Mouse (Mus musculus) forebrain, embryonic 14.5 days (tissue): ENCODE results near the gene Slc5a5. TPM values are rescaled to one million over a fixed set of nuclear protein-coding genes. Genes with fewer than 3 reads are reported as not detected.

Source experiments
- ATAC-seq: fragments of 200-750 bp; cut with Nextera tagmentation; 2 replicates; pipeline ENCODE4 v1.8.0; 2017; ENCODE audit warnings: mild to moderate bottlenecking, moderate library complexity
- DNase-seq: peaks from one replicate; pipeline ENCODE4 v3.0.0-alpha.2; 2015; ENCODE audit warnings: low spot score
- H3K27ac ChIP-seq: fragments of 300-500 bp; sonication (generic); 2 replicates; pipeline ENCODE4 v1.5.1; 2014; ENCODE audit warnings: low read depth, mild to moderate bottlenecking, control low read depth, low read length, moderate library complexity
- H3K27me3 ChIP-seq: fragments of 300-500 bp; sonication (generic); replicated peaks from 2 replicates; pipeline ENCODE4 v1.6.1; 2014; ENCODE audit warnings: low read length, control low read depth, mixed read lengths; ENCODE audit not compliant: control insufficient read depth, insufficient read depth
- H3K36me3 ChIP-seq: fragments of 300-500 bp; sonication (generic); 2 replicates; pipeline ENCODE4 v1.6.1; 2014; ENCODE audit warnings: low read length, control low read depth; ENCODE audit not compliant: control insufficient read depth, insufficient read depth
- H3K4me1 ChIP-seq: fragments of 300-500 bp; sonication (generic); 2 replicates; pipeline ENCODE4 v1.6.1; 2014; ENCODE audit warnings: antibody characterized with exemption, low read length, control low read depth; ENCODE audit not compliant: control insufficient read depth, insufficient read depth
- H3K4me2 ChIP-seq: fragments of 300-500 bp; sonication (generic); 2 replicates; pipeline ENCODE4 v1.6.1; 2014; ENCODE audit warnings: mild to moderate bottlenecking, control low read depth, low read length
- H3K4me3 ChIP-seq: fragments of 300-500 bp; sonication (generic); 2 replicates; pipeline ENCODE4 v1.5.1; 2014; ENCODE audit warnings: low read depth, low read length, control low read depth
- H3K9ac ChIP-seq: fragments of 300-500 bp; sonication (generic); 2 replicates; pipeline ENCODE4 v1.6.1; 2014; ENCODE audit warnings: mild to moderate bottlenecking, low read length, control low read depth, moderate library complexity
- H3K9me3 ChIP-seq: fragments of 300-500 bp; sonication (generic); replicated peaks from 2 replicates; pipeline ENCODE4 v1.6.1; 2016; ENCODE audit warnings: low read length, control low read depth, mixed read lengths; ENCODE audit not compliant: control insufficient read depth
- WGBS: fragments of 180-500 bp; shearing (Covaris S2); extraction: QIAGEN DNeasy Blood & Tissue Kit; methylation state at CpG from one replicate; pipeline ENCODE4 v1.1.7; 2014; 5-methylcytosine and 5-hydroxymethylcytosine counted together
- polyA plus RNA-seq: library from polyadenylated mRNA; unstranded; fragments of >200 nt; fragmentation: Nextera tagmentation; extraction: Ambion mirVana; gene quantifications from 2 replicates; pipeline ENCODE4 v1.2.1, GENCODE M21; 2014

Gene Slc5a5
- polyA plus RNA-seq, 1 experiment from 2014 or later: 0.60 TPM

- no peak for ATAC-seq
- Histone ChIP-seq H3K27ac (no peak overlapping the region; the same call in 1 of the 2 replicates), H3K4me2 (peak overlapping the region; percentile 83), H3K4me3 (no peak overlapping the region), H3K4me1 (peaks cover 13% of the 10 kb centered on the region; the same call in 1 of the 2 replicates), H3K36me3 (peaks cover 11% of the 10 kb centered on the region; the same call in 1 of the 2 replicates), H3K27me3 (no peaks in the 10 kb centered on the region), H3K9ac (peak overlapping the region; percentile 13; the same call in 1 of the 2 replicates), H3K9me3 (no peaks in the 10 kb centered on the region)
- 6% methylated on average over 4 of the region's 4 CpGs for WGBS
- peak; percentile 42 for DNase-seq
These were observed 35.0 kb downstream of the Slc5a5 start for GRCm38 (mm10) chr8:70857516-70857915.

GRCm38 (mm10) chr8:70856541-70857197, 35.9 kb downstream of the Slc5a5 start:
- H3K36me3 ChIP-seq: peaks cover 12% of the 10 kb centered on the region; the same call in 1 of the 2 replicates
- H3K4me2 ChIP-seq: peak overlapping the region; percentile 83
- peak overlapping the region; percentile 71 for H3K9ac ChIP-seq
- WGBS: 10% methylated on average over 25 of the region's 33 CpGs
- H3K9me3 ChIP-seq: no peaks in the 10 kb centered on the region
- H3K27ac ChIP-seq: no peak overlapping the region
- no peaks in the 10 kb centered on the region for H3K27me3 ChIP-seq
- H3K4me1 ChIP-seq: peaks cover 9% of the 10 kb centered on the region; the same call in 1 of the 2 replicates
- ATAC-seq (peak; percentile 85), DNase-seq (peak; percentile 72)
- peak overlapping the region; percentile 44 for H3K4me3 ChIP-seq

- WGBS: 62% methylated on average over 5 of the region's 5 CpGs
- Histone ChIP-seq H3K4me3 (peak overlapping the region; percentile 44; the same call in 1 of the 2 replicates), H3K9ac (no peak overlapping the region), H3K27ac (no peak overlapping the region), H3K4me2 (peak overlapping the region; percentile 83; the same call in 1 of the 2 replicates), H3K4me1 (peaks cover 6% of the 10 kb centered on the region; the same call in 1 of the 2 replicates), H3K27me3 (no peaks in the 10 kb centered on the region), H3K36me3 (peaks cover 12% of the 10 kb centered on the region; the same call in 1 of the 2 replicates), H3K9me3 (no peaks in the 10 kb centered on the region)
- DNase-seq (no peak), ATAC-seq (no peak)
These were observed 36.5 kb downstream of the Slc5a5 start for GRCm38 (mm10) chr8:70856028-70856427.

- DNase-seq (no peak), ATAC-seq (no peak)
- Histone ChIP-seq H3K9me3 (no peaks in the 10 kb centered on the region), H3K4me3 (no peak overlapping the region), H3K4me2 (no peak overlapping the region), H3K36me3 (peaks cover 12% of the 10 kb centered on the region; the same call in 1 of the 2 replicates), H3K27ac (no peak overlapping the region), H3K4me1 (peaks cover 6% of the 10 kb centered on the region; the same call in 1 of the 2 replicates), H3K9ac (no peak overlapping the region), H3K27me3 (no peaks in the 10 kb centered on the region)
- 88% methylated on average over 2 of the region's 2 CpGs for WGBS
These were observed 38.7 kb downstream of the Slc5a5 start for GRCm38 (mm10) chr8:70853863-70854262.

GRCm38 (mm10) chr8:70852595-70853231, 39.8 kb downstream of the Slc5a5 start:
- no peak overlapping the region for H3K27ac ChIP-seq
- H3K4me3 ChIP-seq: no peak overlapping the region
- peaks cover 6% of the 10 kb centered on the region; the same call in 1 of the 2 replicates for H3K4me1 ChIP-seq
- WGBS: 91% methylated on average over 41 of the region's 41 CpGs
- H3K9ac ChIP-seq: no peak overlapping the region
- DNase-seq (no peak), ATAC-seq (no peak)
- peaks cover 12% of the 10 kb centered on the region; the same call in 1 of the 2 replicates for H3K36me3 ChIP-seq
- no peak overlapping the region for H3K4me2 ChIP-seq
- no peaks in the 10 kb centered on the region for H3K27me3 ChIP-seq
- no peaks in the 10 kb centered on the region for H3K9me3 ChIP-seq

GRCm38 (mm10) chr8:70851837-70852236, 40.7 kb downstream of the Slc5a5 start:
- Histone ChIP-seq H3K4me2 (no peak overlapping the region), H3K27me3 (no peaks in the 10 kb centered on the region), H3K9me3 (no peaks in the 10 kb centered on the region), H3K4me3 (no peak overlapping the region), H3K36me3 (peaks cover 12% of the 10 kb centered on the region; the same call in 1 of the 2 replicates), H3K27ac (no peak overlapping the region), H3K4me1 (peaks cover 4% of the 10 kb centered on the region; the same call in 1 of the 2 replicates), H3K9ac (no peak overlapping the region)
- DNase-seq: no peak
- ATAC-seq: no peak
- 61% methylated on average over 6 of the region's 6 CpGs for WGBS

- 85% methylated on average over 4 of the region's 4 CpGs for WGBS
- no peak for ATAC-seq
- H3K4me3 ChIP-seq: no peak overlapping the region
- H3K9me3 ChIP-seq: no peaks in the 10 kb centered on the region
- no peaks in the 10 kb centered on the region for H3K27me3 ChIP-seq
- H3K4me1 ChIP-seq: no peaks in the 10 kb centered on the region
- no peak overlapping the region for H3K4me2 ChIP-seq
- H3K9ac ChIP-seq: no peak overlapping the region
- H3K36me3 ChIP-seq: peaks cover 12% of the 10 kb centered on the region; the same call in 1 of the 2 replicates
- no peak overlapping the region for H3K27ac ChIP-seq
- DNase-seq: no peak
These were observed 41.6 kb downstream of the Slc5a5 start for GRCm38 (mm10) chr8:70850947-70851346.

- no peak overlapping the region for H3K4me3 ChIP-seq
- no peak overlapping the region for H3K4me2 ChIP-seq
- no peaks in the 10 kb centered on the region for H3K9me3 ChIP-seq
- no peak overlapping the region for H3K9ac ChIP-seq
- H3K27me3 ChIP-seq: no peaks in the 10 kb centered on the region
- DNase-seq: no peak
- 82% methylated on average over 7 of the region's 7 CpGs for WGBS
- H3K36me3 ChIP-seq: peaks cover 12% of the 10 kb centered on the region; the same call in 1 of the 2 replicates
- ATAC-seq: no peak
- no peak overlapping the region for H3K27ac ChIP-seq
- no peaks in the 10 kb centered on the region for H3K4me1 ChIP-seq
These were observed 42.3 kb downstream of the Slc5a5 start for GRCm38 (mm10) chr8:70850132-70850845.
